Mouse (Mus musculus) heart, embryonic 12.5 days (tissue): Measurements from ENCODE around the gene Ubtf. TPM values are rescaled to one million over a fixed set of nuclear protein-coding genes. Genes with fewer than 3 reads are reported as not detected.
A peak's percentile ranks its signal among the peaks of the same experiment; 100 is the strongest.

Experiments used
- ATAC-seq: fragments of 200-750 bp; cut with Nextera tagmentation; 2 replicates; pipeline ENCODE4 v1.8.0; 2017; ENCODE audit warnings: moderate TSS enrichment, moderate library complexity; ENCODE audit not compliant: insufficient number of reproducible peaks, low FRiP score
- H3K27ac ChIP-seq: fragments of 300-500 bp; sonication (generic); 2 replicates; pipeline ENCODE4 v1.5.1; 2016; ENCODE audit warnings: mild to moderate bottlenecking, moderate library complexity; ENCODE audit not compliant: poor library complexity, severe bottlenecking
- H3K27me3 ChIP-seq: fragments of 300-500 bp; sonication (generic); replicated peaks from 2 replicates; pipeline ENCODE4 v1.6.1; 2016; ENCODE audit warnings: mild to moderate bottlenecking, moderate library complexity
- H3K36me3 ChIP-seq: fragments of 300-500 bp; sonication (generic); 2 replicates; pipeline ENCODE4 v1.6.1; 2016; ENCODE audit warnings: mild to moderate bottlenecking, moderate library complexity
- H3K4me1 ChIP-seq: fragments of 300-500 bp; sonication (generic); replicated peaks from 2 replicates; pipeline ENCODE4 v1.6.1; 2016; ENCODE audit warnings: mild to moderate bottlenecking
- H3K4me2 ChIP-seq: fragments of 300-500 bp; sonication (generic); 2 replicates; pipeline ENCODE4 v1.6.1; 2016; ENCODE audit warnings: mild to moderate bottlenecking, moderate library complexity
- H3K4me3 ChIP-seq: fragments of 300-500 bp; sonication (generic); 2 replicates; pipeline ENCODE4 v1.5.1; 2016; ENCODE audit warnings: mild to moderate bottlenecking
- H3K9ac ChIP-seq: fragments of 300-500 bp; sonication (generic); 2 replicates; pipeline ENCODE4 v1.6.1; 2016; ENCODE audit warnings: mild to moderate bottlenecking, moderate library complexity
- H3K9me3 ChIP-seq: fragments of 300-500 bp; sonication (generic); replicated peaks from 2 replicates; pipeline ENCODE4 v1.6.1; 2016; ENCODE audit warnings: mild to moderate bottlenecking, moderate library complexity
- WGBS: fragments of 180-500 bp; shearing (Covaris S2); methylation state at CpG from one replicate; pipeline ENCODE4 v1.1.7; 2016; 5-methylcytosine and 5-hydroxymethylcytosine counted together
- polyA plus RNA-seq: library from polyadenylated mRNA; unstranded; fragments of >200 nt; fragmentation: Nextera tagmentation; extraction: Ambion mirVana; gene quantifications from 2 replicates; pipeline ENCODE4 v1.2.1, GENCODE M21; 2016

The Ubtf gene
- polyA plus RNA-seq, 1 experiment from 2014 or later: 65.4 TPM

DNA sequence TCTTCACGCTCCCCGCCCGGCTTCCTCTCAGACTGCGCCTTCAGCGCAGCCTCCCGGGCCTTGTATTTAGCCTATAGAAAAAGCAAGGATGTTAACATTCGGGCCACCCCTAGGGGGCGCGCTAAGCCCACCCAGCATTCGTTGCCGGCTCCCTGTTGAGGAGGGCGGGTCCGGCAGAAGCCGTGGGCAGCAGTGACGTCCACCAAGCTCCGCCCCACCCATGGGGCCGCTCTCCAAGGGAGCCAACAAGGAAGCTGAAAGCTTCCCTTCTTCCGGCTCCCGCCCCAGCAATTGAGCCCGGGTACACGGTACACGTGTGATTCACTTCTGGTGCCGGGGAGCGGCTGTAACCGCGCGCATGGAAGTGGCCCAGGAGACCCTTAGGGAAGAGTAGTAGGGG lies 10.6 kb downstream of the Ubtf start:
- Histone ChIP-seq H3K27me3 (no peaks in the 10 kb centered on the region), H3K4me1 (peaks cover 29% of the 10 kb centered on the region), H3K4me3 (peak overlapping the region; percentile 51), H3K4me2 (peak overlapping the region; percentile 77), H3K36me3 (peaks cover 78% of the 10 kb centered on the region), H3K9ac (peak overlapping the region; percentile 63), H3K9me3 (no peaks in the 10 kb centered on the region), H3K27ac (peak overlapping the region; percentile 12; the same call in 1 of the 2 replicates)
- under 1% methylated on average over 27 of the region's 27 CpGs for WGBS
- ATAC-seq: peak; percentile 94

DNA sequence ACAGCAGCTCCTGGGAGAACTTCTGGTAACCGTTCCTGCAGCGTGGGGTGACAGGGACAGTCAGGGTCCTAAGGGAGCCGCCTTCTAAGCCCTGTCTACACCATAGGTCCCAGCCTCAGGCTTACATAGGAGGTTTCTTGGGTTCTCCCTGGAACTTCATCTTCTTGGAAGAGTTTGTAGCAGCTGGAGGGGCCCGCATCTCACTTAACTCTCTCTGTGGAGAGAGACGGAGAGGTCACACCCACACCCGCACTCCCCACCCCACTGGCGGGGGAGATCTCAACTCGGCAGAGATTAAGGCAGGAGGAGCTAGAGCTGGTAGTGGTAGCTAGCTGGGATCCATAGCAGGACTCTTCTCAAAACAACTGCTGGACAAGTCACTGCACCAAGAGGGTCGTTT lies 11.4 kb downstream of the Ubtf start:
- 79% methylated on average over 9 of the region's 9 CpGs for WGBS
- Histone ChIP-seq H3K4me2 (no peak overlapping the region), H3K4me3 (no peak overlapping the region), H3K4me1 (peaks cover 29% of the 10 kb centered on the region), H3K9ac (no peak overlapping the region), H3K36me3 (peaks cover 69% of the 10 kb centered on the region), H3K9me3 (no peaks in the 10 kb centered on the region), H3K27ac (no peak overlapping the region), H3K27me3 (no peaks in the 10 kb centered on the region)
- ATAC-seq: no peak

DNA sequence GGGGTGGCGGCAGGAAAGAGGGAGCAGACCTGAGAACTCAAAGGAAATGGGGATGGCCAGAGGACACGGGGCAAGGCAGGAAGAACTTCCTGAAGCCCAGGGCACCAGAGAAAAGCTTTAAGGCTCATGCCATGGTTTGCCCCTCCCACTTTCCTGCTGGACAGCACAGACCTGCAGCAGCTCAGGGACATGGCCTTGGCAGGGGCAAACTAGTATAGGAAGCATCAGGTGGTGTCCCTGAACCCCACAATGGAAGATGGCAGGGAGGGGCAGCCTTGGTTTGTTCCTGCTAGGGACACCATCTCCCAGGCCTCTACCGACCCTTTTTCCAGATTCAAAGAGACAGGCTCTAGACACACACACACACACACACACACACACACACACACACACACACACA lies 14.2 kb downstream of the Ubtf start:
- H3K4me1 ChIP-seq: peaks cover 18% of the 10 kb centered on the region
- ATAC-seq: no peak
- no peak overlapping the region for H3K4me2 ChIP-seq
- no peaks in the 10 kb centered on the region for H3K27me3 ChIP-seq
- WGBS: 54% methylated on average over 2 of the region's 3 CpGs
- no peak overlapping the region for H3K9ac ChIP-seq
- H3K27ac ChIP-seq: no peak overlapping the region
- H3K4me3 ChIP-seq: no peak overlapping the region
- peaks cover 44% of the 10 kb centered on the region for H3K36me3 ChIP-seq
- no peaks in the 10 kb centered on the region for H3K9me3 ChIP-seq

DNA sequence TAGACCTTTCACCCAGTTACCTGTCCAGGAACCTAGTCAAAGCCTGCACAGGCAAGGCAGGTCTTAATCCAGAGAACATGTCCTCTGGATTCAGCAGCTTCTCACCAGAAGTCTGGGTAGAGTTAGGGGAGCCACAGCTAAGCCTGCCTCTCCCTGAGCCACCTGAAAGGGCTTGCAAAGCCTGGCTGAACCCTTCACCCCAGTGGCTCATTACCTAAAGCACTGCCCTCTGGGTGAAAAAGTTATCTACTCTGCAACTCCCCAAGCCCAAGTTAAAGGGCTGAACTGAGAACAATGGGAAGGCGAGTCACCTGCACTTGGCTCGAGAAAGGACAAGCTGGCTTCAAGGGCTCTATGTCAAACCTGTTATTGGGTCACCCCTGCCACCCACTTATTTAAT lies 15.4 kb downstream of the Ubtf start:
- peaks cover 35% of the 10 kb centered on the region for H3K36me3 ChIP-seq

DNA sequence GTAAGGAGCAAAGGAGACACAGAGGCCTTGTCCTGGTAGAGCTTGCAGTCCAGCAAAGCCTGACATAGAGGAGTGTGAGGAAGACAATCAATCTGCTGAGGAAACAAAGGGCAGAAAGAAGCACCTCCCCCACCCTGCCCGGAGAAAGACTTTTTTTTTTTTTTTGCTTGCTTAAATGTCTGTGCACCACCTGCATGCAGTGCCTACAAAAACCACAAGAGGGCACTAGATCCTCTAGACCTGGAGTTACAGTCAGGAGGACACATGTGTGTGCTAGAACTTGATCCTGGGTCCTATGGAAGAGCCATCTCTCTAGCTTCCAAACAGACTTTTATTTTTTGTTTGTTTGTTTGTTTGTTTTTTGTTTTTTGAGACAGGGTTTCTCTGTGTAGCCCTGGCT lies 19.7 kb downstream of the Ubtf start:
- WGBS: 20% methylated on average over 1 of the region's 1 CpGs
- H3K4me2 ChIP-seq: no peak overlapping the region
- ATAC-seq: no peak
- no peak overlapping the region for H3K4me3 ChIP-seq
- peaks cover 14% of the 10 kb centered on the region for H3K4me1 ChIP-seq
- H3K9me3 ChIP-seq: peaks cover 4% of the 10 kb centered on the region; the same call in 1 of the 2 replicates
- no peak overlapping the region for H3K9ac ChIP-seq
- H3K36me3 ChIP-seq: no peaks in the 10 kb centered on the region
- no peaks in the 10 kb centered on the region for H3K27me3 ChIP-seq
- no peak overlapping the region for H3K27ac ChIP-seq

More for the DNA sequence above, 15.4 kb downstream of the Ubtf start:
- WGBS: 48% methylated on average over 2 of the region's 2 CpGs
- Histone ChIP-seq H3K4me3 (no peak overlapping the region), H3K4me1 (peaks cover 5% of the 10 kb centered on the region), H3K27ac (no peak overlapping the region), H3K9me3 (peaks cover 4% of the 10 kb centered on the region; the same call in 1 of the 2 replicates), H3K4me2 (no peak overlapping the region), H3K9ac (no peak overlapping the region), H3K27me3 (no peaks in the 10 kb centered on the region)
- ATAC-seq: no peak

DNA sequence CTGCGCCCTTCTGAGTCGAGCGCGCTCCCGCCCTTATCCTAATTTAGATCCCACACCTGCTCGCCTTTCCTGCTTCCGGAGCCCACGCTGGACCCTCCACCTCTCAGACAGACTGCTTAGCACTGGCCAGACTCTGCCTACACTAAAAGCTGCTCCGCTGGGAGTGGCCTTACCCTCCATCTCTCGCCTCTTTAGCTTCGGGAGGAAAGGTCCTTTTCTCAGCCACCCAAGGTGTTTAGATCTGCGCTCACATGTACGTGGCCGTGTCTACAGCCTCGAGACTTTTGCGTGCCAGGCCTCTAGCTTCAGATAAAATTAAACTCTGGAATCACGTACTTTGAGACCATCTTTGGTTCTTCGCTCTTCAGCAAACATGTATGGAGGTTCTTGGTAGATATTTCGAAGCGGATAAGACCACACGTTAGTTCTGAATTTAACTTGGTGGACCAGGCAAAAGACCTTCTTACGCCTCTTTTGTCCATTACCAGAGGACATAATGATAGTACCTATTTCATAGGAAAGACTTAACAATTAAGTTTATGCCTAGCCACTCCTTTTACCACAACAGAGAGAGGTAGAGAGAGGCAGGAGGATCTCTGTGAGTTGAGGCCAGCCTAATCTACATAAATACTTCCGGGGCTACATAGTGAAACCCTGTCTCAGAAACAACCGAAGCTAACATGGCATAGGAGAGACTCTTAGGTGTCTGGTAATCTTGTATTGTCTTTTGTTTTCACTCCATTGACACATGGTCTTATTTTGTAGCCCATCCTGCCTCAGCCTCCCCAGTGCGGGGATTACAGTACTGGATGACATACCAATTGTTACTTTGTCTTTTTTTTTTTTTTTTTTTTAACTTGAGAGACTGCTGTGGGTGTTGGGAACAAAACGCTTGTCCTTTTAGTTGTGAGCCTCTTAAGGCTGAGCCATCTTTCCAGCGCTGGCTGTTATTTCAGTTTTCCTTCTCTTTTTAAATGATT lies 21.7 kb downstream of the Ubtf start:
- peak overlapping the region; percentile 87 for H3K4me2 ChIP-seq
- 0 out of 2 replicates have a peak, but pooled peaks have one; percentile 12 for ATAC-seq
- peak overlapping the region; percentile 95 for H3K9ac ChIP-seq
- peak overlapping the region; percentile 99 for H3K27ac ChIP-seq
- H3K36me3 ChIP-seq: peaks cover 14% of the 10 kb centered on the region
- no peaks in the 10 kb centered on the region for H3K27me3 ChIP-seq
- H3K4me1 ChIP-seq: peaks cover 20% of the 10 kb centered on the region
- peaks cover 4% of the 10 kb centered on the region; the same call in 1 of the 2 replicates for H3K9me3 ChIP-seq
- peak overlapping the region; percentile 90 for H3K4me3 ChIP-seq
- WGBS: 25% methylated on average over 27 of the region's 27 CpGs

DNA sequence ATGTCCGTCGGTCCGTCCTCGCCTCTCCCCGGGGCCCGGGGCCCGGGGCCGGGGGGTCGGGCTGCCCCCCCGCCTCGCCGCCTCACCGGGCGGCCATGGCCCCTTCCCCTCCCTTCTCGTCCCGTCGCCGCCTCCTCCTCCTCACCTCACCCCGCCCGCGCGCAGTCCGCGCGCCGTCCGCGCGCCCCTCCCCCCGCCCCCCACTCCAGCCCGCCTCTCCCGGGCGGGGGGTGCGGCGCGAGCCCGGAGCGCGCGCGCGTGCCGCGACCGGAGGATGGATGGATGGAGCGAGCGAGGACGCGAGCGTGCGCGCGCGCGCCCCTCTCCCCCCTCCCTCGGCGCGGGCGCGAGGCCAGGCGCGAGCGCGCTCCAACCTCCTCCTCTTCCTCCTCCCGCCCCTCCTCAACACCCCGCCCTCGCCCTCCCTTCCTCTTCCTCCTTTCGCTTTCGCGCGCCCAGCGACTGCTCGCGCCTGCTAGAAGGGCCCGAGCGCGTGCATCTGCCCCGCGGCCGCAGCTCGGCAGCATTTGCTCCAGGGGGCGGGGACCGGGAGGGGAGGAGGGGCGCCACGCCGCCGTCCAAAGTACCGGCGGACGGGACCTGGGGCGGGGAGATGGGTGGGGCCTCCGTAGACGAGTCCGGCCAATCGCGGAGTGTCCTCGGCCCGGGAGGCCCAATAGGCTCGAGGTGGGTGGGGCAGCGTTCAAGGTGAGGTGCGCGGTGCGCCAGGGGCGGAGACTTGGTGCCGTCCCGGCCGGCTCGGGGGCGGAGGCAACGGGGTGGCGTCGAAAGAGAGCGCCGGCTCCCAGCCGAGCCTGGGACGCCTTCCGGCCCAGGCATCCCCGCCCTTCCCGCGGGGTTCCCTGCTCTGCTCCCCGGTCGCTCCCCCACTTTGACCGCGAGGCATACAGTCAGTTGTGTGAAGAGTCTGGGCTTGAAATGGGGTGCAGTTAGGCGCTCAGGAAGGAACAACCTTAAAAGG lies 22.8 kb downstream of the Ubtf start, which contains the start of gene Atxn7l3:
Gene Atxn7l3 (minus strand): TSS at position 141 of the 982 bp plus-strand sequence.
- peak; percentile 96 for ATAC-seq
- Histone ChIP-seq H3K9me3 (peaks cover 4% of the 10 kb centered on the region; the same call in 1 of the 2 replicates), H3K4me3 (peak within 1 kb of the TSS; percentile 90), H3K9ac (peak within 1 kb of the TSS; percentile 95), H3K4me2 (peak within 1 kb of the TSS; percentile 87), H3K36me3 (peaks cover 25% of the 10 kb centered on the region), H3K27ac (peak within 1 kb of the TSS; percentile 99), H3K4me1 (peaks cover 20% of the 10 kb centered on the region), H3K27me3 (no peaks in the 10 kb centered on the region)
- WGBS: under 1% methylated on average over 84 of the region's 125 CpGs

DNA sequence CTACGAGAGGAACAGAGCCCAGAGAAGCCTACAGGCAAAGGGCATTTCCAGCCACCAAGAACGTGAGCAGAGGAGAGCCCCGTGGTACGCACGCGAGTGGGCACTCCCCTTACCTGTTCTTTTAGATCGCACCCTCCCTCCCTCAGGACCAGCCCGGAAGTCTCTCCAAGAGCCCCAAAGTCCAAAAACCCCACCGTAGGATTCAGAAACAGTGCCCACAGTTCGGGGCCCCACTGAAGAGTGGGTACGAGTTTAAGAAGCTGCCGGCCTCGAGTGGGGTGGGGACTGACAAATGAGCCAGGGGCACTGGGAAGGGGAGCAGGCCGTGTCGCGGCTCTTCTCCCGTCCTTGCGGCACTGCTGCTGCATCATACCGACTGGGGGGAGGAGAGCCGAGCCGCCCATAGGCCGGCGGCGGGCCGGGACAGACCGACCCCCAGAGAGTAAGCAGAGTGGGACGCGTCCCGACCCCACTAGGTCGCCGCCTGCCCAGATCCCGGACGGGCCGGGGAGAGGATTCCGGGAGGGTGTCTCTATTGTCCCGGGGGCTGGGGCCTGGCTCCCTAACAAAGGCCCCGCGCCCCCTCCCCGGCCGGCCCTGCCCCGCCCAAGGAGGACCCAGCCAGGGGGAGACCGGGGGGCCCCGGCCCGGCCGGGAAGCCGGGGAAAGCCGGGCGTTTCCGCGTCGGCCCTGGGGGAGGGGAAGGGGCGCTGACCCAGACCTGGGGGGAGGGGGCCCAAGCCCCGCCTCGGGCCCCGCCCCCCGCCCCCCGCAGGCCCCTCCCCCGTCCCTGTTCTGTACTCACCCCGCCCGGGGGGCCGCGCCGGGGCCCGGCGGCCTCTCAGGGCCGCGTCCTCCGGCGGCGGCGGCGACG lies 23.7 kb downstream of the Ubtf start:
- H3K27ac ChIP-seq: peak overlapping the region; percentile 99
- 2% methylated on average over 41 of the region's 73 CpGs for WGBS
- peak; percentile 51 for ATAC-seq

DNA sequence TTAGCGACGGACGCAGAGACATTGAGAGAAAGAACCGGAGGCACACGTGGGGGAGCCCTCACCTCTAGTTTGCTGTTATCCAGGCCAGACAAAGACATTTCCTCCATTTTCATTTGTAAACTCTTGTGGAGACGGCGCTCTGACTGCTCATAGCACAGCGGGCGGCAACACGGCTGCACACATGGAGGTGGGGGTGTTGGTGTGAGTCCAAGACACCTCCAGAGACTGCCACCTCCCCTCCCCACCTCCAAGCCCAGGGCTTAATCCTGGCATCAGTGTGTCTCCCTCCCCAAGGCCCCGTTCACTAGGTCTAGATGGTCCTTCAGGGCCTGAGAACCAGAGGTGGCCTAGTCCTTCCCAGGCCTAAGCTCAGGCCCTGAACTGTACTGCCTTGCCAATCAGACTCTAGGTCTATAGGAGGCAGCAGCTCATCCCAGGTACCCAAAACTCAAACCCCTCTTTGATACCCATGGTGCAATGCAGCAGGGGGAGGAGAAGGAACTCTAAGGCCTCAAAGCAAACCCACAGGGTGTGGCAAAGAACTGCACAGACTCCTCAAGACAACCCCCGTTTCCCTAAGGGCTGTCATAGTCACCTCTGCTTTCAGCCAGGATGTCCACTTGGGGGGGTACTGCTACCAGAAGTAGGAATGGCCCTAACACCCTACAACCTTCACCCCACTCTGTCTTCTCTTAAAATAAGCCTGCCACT lies 24.5 kb downstream of the Ubtf start:
- Histone ChIP-seq H3K4me2 (peak overlapping the region; percentile 87), H3K4me1 (peaks cover 20% of the 10 kb centered on the region), H3K4me3 (peak overlapping the region; percentile 90), H3K9ac (peak overlapping the region; percentile 95), H3K9me3 (peaks cover 2% of the 10 kb centered on the region; the same call in 1 of the 2 replicates), H3K27me3 (no peaks in the 10 kb centered on the region), H3K27ac (peak overlapping the region; percentile 99), H3K36me3 (peaks cover 42% of the 10 kb centered on the region)
- no peak for ATAC-seq
- 74% methylated on average over 12 of the region's 12 CpGs for WGBS

More for the DNA sequence above, 23.7 kb downstream of the Ubtf start:
- peak overlapping the region; percentile 87 for H3K4me2 ChIP-seq
- peak overlapping the region; percentile 95 for H3K9ac ChIP-seq
- H3K36me3 ChIP-seq: peaks cover 34% of the 10 kb centered on the region
- peaks cover 20% of the 10 kb centered on the region for H3K4me1 ChIP-seq
- H3K4me3 ChIP-seq: peak overlapping the region; percentile 90
- no peaks in the 10 kb centered on the region for H3K27me3 ChIP-seq
- peaks cover 4% of the 10 kb centered on the region; the same call in 1 of the 2 replicates for H3K9me3 ChIP-seq
